Mouse (Mus musculus): Measurements from ENCODE around the gene Rasgrp1.

GRCm38 (mm10) chr2:117352305-117353123, 9.7 kb upstream of the Rasgrp1 start:
- TF ChIP-seq CTCF (IDR thresholded peaks at IDR 0.05; ENCODE audit: low read depth) (no peak), EP300 (optimal IDR thresholded peaks at IDR 0.05) (no peak)

All from stomach, postnatal 0 days (tissue).